Mouse (Mus musculus) heart, embryonic 16.5 days (tissue): ENCODE measurements around the gene Ifrd2. TPM values are rescaled to one million over a fixed set of nuclear protein-coding genes. Genes with fewer than 3 reads are reported as not detected.

Experiments used
- ATAC-seq: fragments of 200-750 bp; cut with Nextera tagmentation; replicated peaks from 2 replicates; pipeline ENCODE4 v1.8.0; 2017; ENCODE audit warnings: moderate number of reproducible peaks; ENCODE audit not compliant: insufficient read depth, low FRiP score; ENCODE audit errors: extremely low read depth
- H3K27ac ChIP-seq: fragments of 300-500 bp; sonication (generic); 2 replicates; pipeline ENCODE4 v1.5.1; 2014; ENCODE audit warnings: mild to moderate bottlenecking, low read length, control low read depth, moderate library complexity
- H3K27me3 ChIP-seq: fragments of 300-500 bp; sonication (generic); 2 replicates; pipeline ENCODE4 v1.6.1; 2014; ENCODE audit warnings: low read length, mixed read lengths; ENCODE audit not compliant: control insufficient read depth, insufficient read depth
- H3K36me3 ChIP-seq: fragments of 300-500 bp; sonication (generic); 2 replicates; pipeline ENCODE4 v1.6.1; 2014; ENCODE audit not compliant: control insufficient read depth, insufficient read depth
- H3K4me1 ChIP-seq: fragments of 300-500 bp; sonication (generic); 2 replicates; pipeline ENCODE4 v1.6.1; 2014; ENCODE audit warnings: low read length, mixed read lengths; ENCODE audit not compliant: control insufficient read depth, insufficient read depth
- H3K4me2 ChIP-seq: fragments of 300-500 bp; sonication (generic); 2 replicates; pipeline ENCODE4 v1.6.1; 2014; ENCODE audit warnings: low read depth, mild to moderate bottlenecking, control low read depth, low read length
- H3K4me3 ChIP-seq: fragments of 300-500 bp; sonication (generic); 2 replicates; pipeline ENCODE4 v1.5.1; 2014; ENCODE audit warnings: mild to moderate bottlenecking, control low read depth, low read length
- H3K9ac ChIP-seq: fragments of 300-500 bp; sonication (generic); 2 replicates; pipeline ENCODE4 v1.6.1; 2014; ENCODE audit warnings: low read length, control low read depth
- H3K9me3 ChIP-seq: fragments of 300-500 bp; sonication (generic); replicated peaks from 2 replicates; pipeline ENCODE4 v1.6.1; 2016; ENCODE audit warnings: low read length; ENCODE audit not compliant: control insufficient read depth
- WGBS: fragments of 180-500 bp; shearing (Covaris S2); extraction: QIAGEN DNeasy Blood & Tissue Kit; methylation state at CpG from one replicate; pipeline ENCODE4 v1.1.7; 2014; 5-methylcytosine and 5-hydroxymethylcytosine counted together
- polyA plus RNA-seq: library from polyadenylated mRNA; unstranded; fragments of >200 nt; fragmentation: Nextera tagmentation; extraction: Ambion mirVana; gene quantifications from 2 replicates; pipeline ENCODE4 v1.2.1, GENCODE M21; 2015

The Ifrd2 gene
- polyA plus RNA-seq, 1 experiment from 2014 or later, result 46.5 TPM

GRCm38 (mm10) chr9:107542721-107543120, 44.7 kb upstream of the Ifrd2 start:
- H3K4me2 ChIP-seq, result peak overlapping the region; percentile 99
- no peak for ATAC-seq
- H3K9me3 ChIP-seq, result no peaks in the 10 kb centered on the region
- H3K4me3 ChIP-seq, result peak overlapping the region; percentile 92
- peaks cover 28% of the 10 kb centered on the region for H3K36me3 ChIP-seq
- H3K27me3 ChIP-seq, result no peaks in the 10 kb centered on the region
- peaks cover 30% of the 10 kb centered on the region for H3K4me1 ChIP-seq
- H3K9ac ChIP-seq, result peak overlapping the region; percentile 90
- 38% methylated on average over 8 of the region's 8 CpGs for WGBS
- no peak overlapping the region for H3K27ac ChIP-seq

- no peak for ATAC-seq
- Histone ChIP-seq H3K9me3 (no peaks in the 10 kb centered on the region), H3K27me3 (no peaks in the 10 kb centered on the region), H3K36me3 (peaks cover 22% of the 10 kb centered on the region), H3K27ac (no peak overlapping the region), H3K4me3 (no peak overlapping the region), H3K4me1 (peaks cover 30% of the 10 kb centered on the region), H3K4me2 (no peak overlapping the region), H3K9ac (no peak overlapping the region)
- 84% methylated on average over 11 of the region's 11 CpGs for WGBS
These were observed 44.1 kb upstream of the Ifrd2 start for GRCm38 (mm10) chr9:107543299-107543698.

GRCm38 (mm10) chr9:107544196-107544700, 43.2 kb upstream of the Ifrd2 start:
- Histone ChIP-seq H3K36me3 (peaks cover 12% of the 10 kb centered on the region), H3K9ac (no peak overlapping the region), H3K4me3 (no peak overlapping the region), H3K27me3 (no peaks in the 10 kb centered on the region), H3K4me2 (no peak overlapping the region), H3K4me1 (peaks cover 30% of the 10 kb centered on the region), H3K27ac (no peak overlapping the region), H3K9me3 (no peaks in the 10 kb centered on the region)
- 93% methylated on average over 17 of the region's 17 CpGs for WGBS
- no peak for ATAC-seq

GRCm38 (mm10) chr9:107544729-107545128, 42.7 kb upstream of the Ifrd2 start:
- 86% methylated on average over 12 of the region's 12 CpGs for WGBS
- Histone ChIP-seq H3K4me1 (peaks cover 30% of the 10 kb centered on the region), H3K9ac (no peak overlapping the region), H3K4me3 (no peak overlapping the region), H3K9me3 (no peaks in the 10 kb centered on the region), H3K27ac (no peak overlapping the region), H3K4me2 (no peak overlapping the region), H3K27me3 (no peaks in the 10 kb centered on the region), H3K36me3 (peaks cover 9% of the 10 kb centered on the region)
- ATAC-seq, result no peak

- 79% methylated on average over 10 of the region's 10 CpGs for WGBS
- H3K4me2 ChIP-seq, result no peak overlapping the region
- no peak overlapping the region for H3K27ac ChIP-seq
- H3K27me3 ChIP-seq, result peaks cover 3% of the 10 kb centered on the region; the same call in 1 of the 2 replicates
- peaks cover 30% of the 10 kb centered on the region for H3K4me1 ChIP-seq
- H3K4me3 ChIP-seq, result no peak overlapping the region
- H3K9ac ChIP-seq, result no peak overlapping the region
- no peak for ATAC-seq
- H3K36me3 ChIP-seq, result peaks cover 9% of the 10 kb centered on the region
- H3K9me3 ChIP-seq, result no peaks in the 10 kb centered on the region
These were observed 42.2 kb upstream of the Ifrd2 start for GRCm38 (mm10) chr9:107545199-107545598.

GRCm38 (mm10) chr9:107545602-107546001, 41.8 kb upstream of the Ifrd2 start:
- peaks cover 9% of the 10 kb centered on the region for H3K36me3 ChIP-seq
- ATAC-seq, result no peak
- WGBS, result 10% methylated on average over 3 of the region's 3 CpGs
- H3K9ac ChIP-seq, result no peak overlapping the region
- no peak overlapping the region for H3K4me3 ChIP-seq
- H3K9me3 ChIP-seq, result no peaks in the 10 kb centered on the region
- H3K4me2 ChIP-seq, result no peak overlapping the region
- peaks cover 31% of the 10 kb centered on the region for H3K4me1 ChIP-seq
- H3K27me3 ChIP-seq, result peaks cover 7% of the 10 kb centered on the region
- no peak overlapping the region for H3K27ac ChIP-seq

GRCm38 (mm10) chr9:107547026-107547425, 40.4 kb upstream of the Ifrd2 start, which contains the start of gene Zmynd10:
Gene Zmynd10, plus strand, starts transcription at chr9:107547298.
- 2% methylated on average over 20 of the region's 20 CpGs for WGBS
- Histone ChIP-seq H3K9ac (peak within 1 kb of the TSS; percentile 15; the same call in 1 of the 2 replicates), H3K4me3 (peak within 1 kb of the TSS; percentile 32), H3K36me3 (peaks cover 9% of the 10 kb centered on the region), H3K27me3 (peaks cover 8% of the 10 kb centered on the region), H3K27ac (peak within 1 kb of the TSS; percentile 58), H3K4me1 (peaks cover 35% of the 10 kb centered on the region), H3K9me3 (no peaks in the 10 kb centered on the region), H3K4me2 (peak within 1 kb of the TSS; percentile 41)
- ATAC-seq, result peak; percentile 33; the same call in 1 of the 2 replicates

GRCm38 (mm10) chr9:107547957-107548356, 39.5 kb upstream of the Ifrd2 start:
- WGBS, result 77% methylated on average over 5 of the region's 5 CpGs
- H3K4me1 ChIP-seq, result peaks cover 31% of the 10 kb centered on the region
- H3K9me3 ChIP-seq, result no peaks in the 10 kb centered on the region
- no peak overlapping the region for H3K4me3 ChIP-seq
- peaks cover 8% of the 10 kb centered on the region for H3K27me3 ChIP-seq
- H3K9ac ChIP-seq, result no peak overlapping the region
- no peak overlapping the region for H3K27ac ChIP-seq
- no peak for ATAC-seq
- peaks cover 9% of the 10 kb centered on the region for H3K36me3 ChIP-seq
- no peak overlapping the region for H3K4me2 ChIP-seq

- ATAC-seq, result no peak
- peaks cover 31% of the 10 kb centered on the region for H3K4me1 ChIP-seq
- no peak overlapping the region for H3K27ac ChIP-seq
- H3K4me3 ChIP-seq, result no peak overlapping the region
- H3K9me3 ChIP-seq, result no peaks in the 10 kb centered on the region
- no peak overlapping the region for H3K4me2 ChIP-seq
- H3K9ac ChIP-seq, result no peak overlapping the region
- WGBS, result 88% methylated on average over 10 of the region's 10 CpGs
- peaks cover 9% of the 10 kb centered on the region for H3K36me3 ChIP-seq
- H3K27me3 ChIP-seq, result peaks cover 8% of the 10 kb centered on the region
These were observed 38.6 kb upstream of the Ifrd2 start for GRCm38 (mm10) chr9:107548820-107549219.
